Mouse (Mus musculus) retina, postnatal 7 days (tissue): ENCODE data around the gene Sez6l.

Source experiments
- DNase-seq: peaks from one replicate; pipeline ENCODE4 v3.0.0-alpha.2; 2012; ENCODE audit warnings: low read depth, low spot score

The Sez6l gene

DNA sequence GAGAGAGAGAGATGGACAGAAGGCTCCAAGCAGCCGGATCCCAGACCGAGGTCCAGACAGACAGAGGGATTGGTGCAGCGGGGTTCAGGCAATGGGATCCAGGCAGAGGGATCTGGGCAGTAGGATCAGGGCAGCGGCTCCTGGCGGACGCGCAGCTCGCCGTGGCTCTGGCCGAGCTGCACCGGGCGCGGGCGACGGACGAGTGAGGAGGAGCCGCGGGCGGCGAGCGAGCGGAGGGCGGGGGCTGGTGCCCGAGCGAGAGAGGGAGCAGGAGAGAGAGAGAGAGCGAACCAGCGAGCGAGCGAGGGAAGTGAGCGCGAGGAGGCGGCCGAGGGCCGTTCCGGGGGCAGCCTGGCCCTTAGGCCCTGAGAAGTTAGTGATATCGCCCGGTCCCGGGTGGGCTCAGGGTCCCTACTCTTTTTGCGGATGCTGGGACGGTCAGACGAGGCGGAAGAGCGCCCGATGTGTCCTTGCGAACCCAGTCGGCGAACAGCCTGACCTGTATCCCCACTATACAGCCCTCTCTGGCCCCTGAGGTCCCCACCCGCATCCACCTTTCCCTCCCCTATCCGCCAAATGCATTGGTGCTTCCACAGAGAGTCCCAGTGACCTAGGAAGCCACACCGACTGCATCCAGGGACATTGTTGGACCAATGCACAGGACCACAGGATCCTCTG is at the start of gene Sez6l:
TSS of gene Sez6l (minus strand) at position 193 of the 678 bp plus-strand sequence.
- DNase-seq = peak; percentile 38

- DNase-seq = no peak
Observed at GRCm38 (mm10) chr5:112625555-112626160, 48.7 kb upstream of the Sez6l start.

- no peak for DNase-seq
Observed at GRCm38 (mm10) chr5:112622946-112623345, 46.0 kb upstream of the Sez6l start.

GRCm38 (mm10) chr5:112620256-112620655 is 43.3 kb upstream of the Sez6l start:
- DNase-seq = no peak

DNA sequence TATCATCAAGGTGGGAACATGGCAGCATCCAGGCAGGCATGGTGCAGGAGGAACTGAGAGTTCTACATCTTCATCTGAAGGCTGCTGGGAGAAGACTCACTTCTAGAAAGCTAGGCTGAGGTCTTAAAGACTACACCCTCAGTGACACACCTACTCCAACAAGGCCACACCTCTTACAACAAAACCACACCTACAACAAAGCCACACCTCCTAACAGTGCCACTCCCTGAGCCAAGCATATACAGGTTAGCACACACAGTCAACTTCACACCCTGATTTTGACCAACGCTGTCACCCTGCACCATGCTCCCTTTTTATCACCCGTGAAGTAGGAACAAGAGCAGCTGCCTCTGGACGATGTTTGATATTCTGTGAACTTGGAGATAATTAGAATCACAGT is 42.4 kb upstream of the Sez6l start:
- DNase-seq = no peak

DNA sequence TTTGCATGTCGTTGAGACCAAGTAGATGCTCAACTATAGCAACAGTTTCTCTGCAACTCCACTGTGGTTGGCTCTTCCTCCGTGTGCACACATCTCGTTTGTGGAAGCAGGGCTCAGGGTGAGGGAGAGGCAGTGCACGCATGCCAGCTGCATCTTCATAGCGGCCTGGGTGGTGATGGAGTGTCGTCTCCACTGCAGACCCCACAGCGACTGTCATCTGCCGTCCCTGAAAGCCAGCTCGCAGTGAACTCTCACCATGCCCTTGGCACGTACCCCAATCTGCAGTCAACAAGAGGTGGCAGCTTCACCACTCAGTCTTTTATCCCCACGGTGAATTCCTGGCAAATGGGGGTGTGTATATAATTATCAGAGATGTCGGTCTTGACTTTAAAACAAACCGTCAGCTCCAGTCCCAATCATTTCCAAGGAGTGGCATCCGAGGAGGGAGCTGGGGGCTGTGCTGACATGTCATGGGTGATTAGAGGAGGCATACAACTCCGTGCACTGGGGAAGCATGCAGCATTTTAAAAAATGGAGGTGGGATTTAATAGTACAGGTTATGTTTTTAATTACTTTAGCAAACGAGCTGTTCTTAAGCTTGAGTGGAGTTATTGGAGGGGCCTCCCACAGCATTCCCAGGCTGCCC is 40.7 kb upstream of the Sez6l start:
- no peak for DNase-seq

- DNase-seq = no peak
Observed at GRCm38 (mm10) chr5:112615946-112616617, 39.1 kb upstream of the Sez6l start.

- DNase-seq = no peak
Observed at GRCm38 (mm10) chr5:112607867-112608516, 31.0 kb upstream of the Sez6l start.

DNA sequence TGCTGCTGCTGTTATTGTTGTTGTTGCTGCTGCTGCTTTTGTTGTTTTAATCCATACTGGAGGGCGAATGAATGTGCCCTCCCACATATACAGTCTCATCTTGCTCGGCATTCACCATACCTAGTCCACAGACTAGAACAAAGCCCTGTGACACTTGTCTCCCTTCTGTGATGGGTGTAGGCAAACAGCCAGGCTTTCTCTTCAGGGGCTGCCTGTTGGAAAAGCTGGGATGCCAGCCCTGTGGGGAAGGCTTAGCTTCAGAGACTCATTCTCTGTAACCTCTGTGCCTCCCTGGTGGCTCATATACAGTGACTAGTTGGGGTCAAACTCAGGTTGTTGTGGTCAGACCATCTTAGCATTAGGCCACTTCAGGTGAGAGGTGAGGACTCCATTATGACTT is 30.1 kb upstream of the Sez6l start:
- no peak for DNase-seq

GRCm38 (mm10) chr5:112605371-112605770 is 28.4 kb upstream of the Sez6l start:
- no peak for DNase-seq

GRCm38 (mm10) chr5:112604251-112604650 is 27.3 kb upstream of the Sez6l start:
- DNase-seq = no peak

DNA sequence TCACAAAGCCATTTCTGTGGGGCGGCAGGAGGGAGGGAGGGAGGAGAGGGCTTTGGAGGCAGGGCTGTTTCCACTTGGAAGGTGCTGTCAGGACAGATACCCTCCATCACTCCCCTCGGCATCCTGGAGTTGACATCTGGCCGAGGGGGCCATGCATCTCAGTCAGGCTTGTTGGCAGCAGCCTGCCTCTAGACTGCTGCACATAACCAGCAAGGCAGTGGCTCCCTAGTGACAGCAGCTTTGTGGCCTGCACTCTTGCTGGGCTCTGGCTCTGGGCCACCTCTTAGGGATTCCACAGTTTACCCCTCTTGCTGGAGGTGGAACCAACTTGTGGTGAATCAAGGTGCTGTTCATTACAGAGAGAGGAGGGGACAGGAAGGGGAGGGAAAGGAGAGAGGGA is 26.6 kb upstream of the Sez6l start:
- DNase-seq = no peak

DNA sequence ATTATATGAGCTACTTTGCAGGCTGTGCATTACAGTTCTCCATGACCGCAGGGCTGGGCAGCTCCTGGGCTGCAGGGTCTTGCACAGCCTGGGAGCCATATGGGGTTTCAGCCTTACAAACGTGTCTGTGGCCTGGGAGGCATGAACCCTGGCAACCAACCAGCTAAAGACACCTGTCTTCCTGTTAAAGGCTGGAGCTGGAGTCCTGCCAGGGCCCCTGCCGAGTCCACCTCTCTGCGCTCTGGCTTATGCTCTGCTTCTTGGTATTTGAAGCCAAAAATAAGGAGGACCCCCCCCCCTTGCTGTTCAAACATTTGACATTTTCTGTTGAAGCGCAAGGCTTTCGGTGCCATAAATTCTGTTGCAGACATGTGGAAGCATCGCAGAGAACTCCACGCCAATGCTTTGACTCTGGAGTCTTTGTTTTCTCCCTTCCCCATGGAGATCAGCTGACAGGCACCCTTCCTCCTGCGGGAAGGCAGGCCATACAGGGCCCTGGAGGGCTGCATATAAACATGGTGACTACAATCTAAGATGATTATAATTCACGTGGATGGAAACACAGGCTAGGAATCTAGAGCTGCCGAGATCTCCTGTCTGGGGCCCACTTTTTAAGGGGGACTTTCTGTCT is 23.4 kb upstream of the Sez6l start:
- DNase-seq = no peak

DNA sequence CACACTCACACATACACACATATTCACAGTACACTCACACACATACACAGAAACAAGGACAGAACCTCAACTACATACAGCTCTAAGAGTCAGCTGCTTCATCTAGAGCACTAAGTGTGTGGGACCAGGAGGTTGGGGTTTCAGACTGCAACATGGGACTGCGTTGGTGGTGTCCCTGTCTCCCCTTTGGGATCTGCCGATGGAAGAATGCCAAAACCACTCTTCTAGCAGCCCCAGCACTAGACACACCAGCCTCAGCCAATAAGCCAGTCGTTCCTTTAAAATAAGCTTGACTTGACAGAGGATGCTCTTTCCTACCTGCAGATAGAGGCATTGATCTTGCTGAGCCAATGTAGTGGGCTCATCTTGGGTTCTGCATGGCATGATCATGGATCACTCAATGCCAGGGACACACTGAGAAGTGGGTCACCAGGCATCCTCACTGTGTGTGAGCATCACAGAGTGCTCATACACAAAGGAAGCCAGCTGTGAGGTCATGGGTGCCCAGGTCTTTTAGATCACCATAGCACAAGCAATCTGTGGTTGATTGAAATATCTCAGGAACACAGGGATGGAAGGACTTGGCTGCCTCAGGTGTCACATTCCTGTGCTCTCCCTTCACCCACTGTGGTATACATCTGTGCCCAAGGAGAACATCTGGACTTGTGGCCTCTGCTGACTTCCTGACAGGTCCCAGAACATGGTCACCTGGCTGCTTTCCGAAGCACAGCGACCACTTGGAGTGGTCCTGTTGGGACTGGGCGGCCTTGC is 22.7 kb upstream of the Sez6l start:
- DNase-seq = no peak

GRCm38 (mm10) chr5:112597876-112598275 is 20.9 kb upstream of the Sez6l start:
- DNase-seq = no peak

DNA sequence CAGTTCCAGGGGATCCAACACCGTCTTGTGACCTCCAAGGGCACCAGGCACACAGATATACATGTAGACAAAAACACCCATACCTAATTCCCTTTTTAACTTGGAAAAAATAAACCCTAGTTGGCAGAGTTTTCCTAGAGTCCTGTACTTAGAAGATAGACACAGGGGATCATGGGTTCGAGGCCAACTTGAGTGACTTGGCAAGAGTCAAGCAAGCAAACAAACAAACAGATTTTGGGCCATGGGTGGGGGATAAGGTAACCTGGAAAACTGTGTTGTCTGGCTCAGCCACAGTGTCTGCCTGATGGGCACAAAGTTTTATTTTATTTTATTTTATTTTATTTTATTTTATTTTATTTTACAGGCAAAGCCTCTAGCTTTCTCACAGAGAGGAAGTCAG is 20.3 kb upstream of the Sez6l start:
- DNase-seq = no peak

DNA sequence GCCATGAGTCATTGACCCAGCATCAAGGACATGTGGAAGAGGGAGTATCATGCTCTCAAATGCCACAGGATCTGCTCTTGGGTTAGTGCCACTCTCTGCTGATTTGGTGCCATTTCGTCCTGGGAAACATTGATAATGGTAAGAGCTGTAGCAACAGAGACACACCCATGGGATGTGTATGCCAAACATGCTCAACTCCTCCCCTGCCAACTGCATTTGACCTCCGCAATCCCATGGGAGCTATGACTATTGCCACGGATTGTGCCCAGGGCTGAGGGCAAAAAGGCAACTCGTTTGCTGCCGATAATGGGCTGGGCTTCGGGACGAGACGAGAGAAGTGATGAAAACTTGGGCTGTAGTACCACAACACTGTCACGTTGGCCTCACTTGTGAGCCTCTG is 19.7 kb upstream of the Sez6l start:
- DNase-seq = no peak

GRCm38 (mm10) chr5:112595701-112596632 is 19.0 kb upstream of the Sez6l start:
- no peak for DNase-seq

GRCm38 (mm10) chr5:112591706-112592105 is 14.7 kb upstream of the Sez6l start:
- DNase-seq = no peak

GRCm38 (mm10) chr5:112586071-112586470 is 9.1 kb upstream of the Sez6l start:
- DNase-seq = no peak
